Mouse (Mus musculus): ENCODE measurements around the gene Gm20708. TPM values are rescaled to one million over a fixed set of nuclear protein-coding genes. Genes with fewer than 3 reads are reported as not detected.
"Not testable (repeated sequence)": the region's sequence is repeated elsewhere in the genome, so short reads cannot be mapped to it uniquely, and the experiment has no call there.

Gene Gm20708
- polyA plus RNA-seq, 1 experiment from 2014 or later: 0.21 TPM

GRCm38 (mm10) chr11:117783683-117784309 lies 25.7 kb upstream of the Gm20708 start:
- 42% methylated on average over 10 of the region's 10 CpGs for WGBS
- Histone ChIP-seq H3K4me2 (ENCODE audit: low read length) (peak overlapping the region; percentile 97), H3K27ac (no peak overlapping the region), H3K9ac (ENCODE audit: low read depth, low read length) (peak overlapping the region; percentile 52; the same call in 1 of the 2 replicates), H3K4me3 (replicated peaks; ENCODE audit: low read depth, low read length) (no peak overlapping the region), H3K36me3 (ENCODE audit: insufficient read depth, low read length) (no peaks in the 10 kb centered on the region), H3K9me3 (replicated peaks; ENCODE audit: low read length) (no peaks in the 10 kb centered on the region), H3K27me3 (ENCODE audit: insufficient read depth, low read length) (no peaks in the 10 kb centered on the region), H3K4me1 (replicated peaks; ENCODE audit: insufficient read depth, low read length) (peaks cover 32% of the 10 kb centered on the region)
- peak; percentile 53 for DNase-seq (ENCODE audit: low spot score)
- no peak for TF ChIP-seq CTCF (IDR thresholded peaks at IDR 0.05; ENCODE audit: low read depth)
- ATAC-seq (replicated peaks; ENCODE audit: low FRiP score, low read depth): no peak

GRCm38 (mm10) chr11:117786294-117786693 lies 23.2 kb upstream of the Gm20708 start:
- Histone ChIP-seq H3K36me3 (ENCODE audit: insufficient read depth, low read length) (no peaks in the 10 kb centered on the region), H3K4me1 (replicated peaks; ENCODE audit: insufficient read depth, low read length) (peaks cover 15% of the 10 kb centered on the region), H3K9ac (ENCODE audit: low read depth, low read length) (no peak overlapping the region), H3K27ac (no peak overlapping the region), H3K4me3 (replicated peaks; ENCODE audit: low read depth, low read length) (no peak overlapping the region), H3K9me3 (replicated peaks; ENCODE audit: low read length) (no peaks in the 10 kb centered on the region), H3K27me3 (ENCODE audit: insufficient read depth, low read length) (no peaks in the 10 kb centered on the region), H3K4me2 (ENCODE audit: low read length) (no peak overlapping the region)
- ATAC-seq (replicated peaks; ENCODE audit: low FRiP score, low read depth) (no peak), DNase-seq (ENCODE audit: low spot score) (peak; percentile 83)
- 5% methylated on average over 10 of the region's 10 CpGs for WGBS
- TF ChIP-seq CTCF (IDR thresholded peaks at IDR 0.05; ENCODE audit: low read depth): peak; percentile 84

GRCm38 (mm10) chr11:117788481-117788880 lies 21.0 kb upstream of the Gm20708 start:
- not testable (repeated sequence) for H3K4me1 ChIP-seq (replicated peaks; ENCODE audit: insufficient read depth, low read length); ATAC-seq (replicated peaks; ENCODE audit: low FRiP score, low read depth); H3K9ac ChIP-seq (ENCODE audit: low read depth, low read length); H3K36me3 ChIP-seq (ENCODE audit: insufficient read depth, low read length); DNase-seq (ENCODE audit: low spot score); H3K4me2 ChIP-seq (ENCODE audit: low read length); H3K4me3 ChIP-seq (replicated peaks; ENCODE audit: low read depth, low read length); H3K27ac ChIP-seq; H3K27me3 ChIP-seq (ENCODE audit: insufficient read depth, low read length); H3K9me3 ChIP-seq (replicated peaks; ENCODE audit: low read length)
- 81% methylated on average over 7 of the region's 7 CpGs for WGBS

GRCm38 (mm10) chr11:117790286-117790685 lies 19.2 kb upstream of the Gm20708 start:
- H3K9ac ChIP-seq (ENCODE audit: low read depth, low read length): no peak overlapping the region
- H3K27ac ChIP-seq: no peak overlapping the region
- no peak overlapping the region; the same call in 1 of the 2 replicates for H3K4me3 ChIP-seq (replicated peaks; ENCODE audit: low read depth, low read length)

GRCm38 (mm10) chr11:117790703-117791440 lies 18.6 kb upstream of the Gm20708 start:
- WGBS: 35% methylated on average over 23 of the region's 23 CpGs

More at GRCm38 (mm10) chr11:117790286-117790685, 19.2 kb upstream of the Gm20708 start:
- Histone ChIP-seq H3K9me3 (replicated peaks; ENCODE audit: low read length) (no peaks in the 10 kb centered on the region), H3K4me1 (replicated peaks; ENCODE audit: insufficient read depth, low read length) (0 out of 2 replicates have a peak, but pooled peaks cover 5% of the 10 kb centered on the region), H3K4me2 (ENCODE audit: low read length) (peak overlapping the region; percentile 51), H3K27me3 (ENCODE audit: insufficient read depth, low read length) (no peaks in the 10 kb centered on the region), H3K36me3 (ENCODE audit: insufficient read depth, low read length) (no peaks in the 10 kb centered on the region)
- peak; percentile 77 for TF ChIP-seq CTCF (IDR thresholded peaks at IDR 0.05; ENCODE audit: low read depth)
- DNase-seq (ENCODE audit: low spot score) (peak; percentile 84), ATAC-seq (replicated peaks; ENCODE audit: low FRiP score, low read depth) (peak; percentile 40)
- WGBS: 6% methylated on average over 13 of the region's 14 CpGs

GRCm38 (mm10) chr11:117791441-117791761 lies 18.1 kb upstream of the Gm20708 start:
- no peak overlapping the region for H3K4me2 ChIP-seq (ENCODE audit: low read length)
- 87% methylated on average over 9 of the region's 9 CpGs for WGBS
- H3K4me3 ChIP-seq (replicated peaks; ENCODE audit: low read depth, low read length): no peak overlapping the region
- TF ChIP-seq CTCF (IDR thresholded peaks at IDR 0.05; ENCODE audit: low read depth): no peak
- H3K27me3 ChIP-seq (ENCODE audit: insufficient read depth, low read length): no peaks in the 10 kb centered on the region
- no peak overlapping the region for H3K9ac ChIP-seq (ENCODE audit: low read depth, low read length)
- H3K9me3 ChIP-seq (replicated peaks; ENCODE audit: low read length): no peaks in the 10 kb centered on the region
- DNase-seq (ENCODE audit: low spot score): no peak
- no peak for ATAC-seq (replicated peaks; ENCODE audit: low FRiP score, low read depth)
- 0 out of 2 replicates have a peak, but pooled peaks cover 5% of the 10 kb centered on the region for H3K4me1 ChIP-seq (replicated peaks; ENCODE audit: insufficient read depth, low read length)
- no peaks in the 10 kb centered on the region for H3K36me3 ChIP-seq (ENCODE audit: insufficient read depth, low read length)
- peak overlapping the region; percentile 33; the same call in 1 of the 2 replicates for H3K27ac ChIP-seq

More at GRCm38 (mm10) chr11:117790703-117791440, 18.6 kb upstream of the Gm20708 start:
- no peak overlapping the region; the same call in 1 of the 2 replicates for H3K4me3 ChIP-seq (replicated peaks; ENCODE audit: low read depth, low read length)
- H3K4me2 ChIP-seq (ENCODE audit: low read length): peak overlapping the region; percentile 51
- 0 out of 2 replicates have a peak, but pooled peaks cover 5% of the 10 kb centered on the region for H3K4me1 ChIP-seq (replicated peaks; ENCODE audit: insufficient read depth, low read length)
- H3K9me3 ChIP-seq (replicated peaks; ENCODE audit: low read length): no peaks in the 10 kb centered on the region
- ATAC-seq (replicated peaks; ENCODE audit: low FRiP score, low read depth) (peak; percentile 79), DNase-seq (ENCODE audit: low spot score) (peak; percentile 51)
- no peak overlapping the region for H3K9ac ChIP-seq (ENCODE audit: low read depth, low read length)
- no peaks in the 10 kb centered on the region for H3K27me3 ChIP-seq (ENCODE audit: insufficient read depth, low read length)
- TF ChIP-seq CTCF (IDR thresholded peaks at IDR 0.05; ENCODE audit: low read depth): peak; percentile 49
- peak overlapping the region; percentile 33; the same call in 1 of the 2 replicates for H3K27ac ChIP-seq
- no peaks in the 10 kb centered on the region for H3K36me3 ChIP-seq (ENCODE audit: insufficient read depth, low read length)
